Mouse (Mus musculus): ENCODE data around the gene Pls1. TPM values are rescaled to one million over a fixed set of nuclear protein-coding genes. Genes with fewer than 3 reads are reported as not detected.

Pls1 gene
- polyA plus RNA-seq, 2 experiments from 2014 or later: 0.42 to 2.1 TPM

- no peak for ATAC-seq
Observed at GRCm38 (mm10) chr9:95801610-95802451, 43.3 kb downstream of the Pls1 start.

DNA sequence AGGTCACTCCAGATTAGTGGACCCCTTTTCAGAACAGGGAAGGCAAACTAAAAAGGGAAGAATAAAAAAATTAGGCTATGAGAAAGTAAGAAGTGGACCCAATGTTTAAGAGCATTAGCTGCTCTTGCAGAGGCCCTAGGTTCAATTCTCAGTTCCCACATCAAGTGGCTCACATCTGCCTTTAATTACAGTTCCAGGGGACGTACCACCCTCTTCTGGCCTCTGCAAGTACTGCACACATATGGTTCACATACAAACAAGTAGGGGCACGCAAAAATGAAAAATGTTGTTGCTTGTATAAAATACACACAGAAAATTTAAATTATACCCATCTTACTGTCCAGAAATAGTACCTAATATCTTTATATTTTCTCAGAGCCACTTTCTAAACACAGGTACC lies 48.8 kb downstream of the Pls1 start:
- no peak for ATAC-seq

DNA sequence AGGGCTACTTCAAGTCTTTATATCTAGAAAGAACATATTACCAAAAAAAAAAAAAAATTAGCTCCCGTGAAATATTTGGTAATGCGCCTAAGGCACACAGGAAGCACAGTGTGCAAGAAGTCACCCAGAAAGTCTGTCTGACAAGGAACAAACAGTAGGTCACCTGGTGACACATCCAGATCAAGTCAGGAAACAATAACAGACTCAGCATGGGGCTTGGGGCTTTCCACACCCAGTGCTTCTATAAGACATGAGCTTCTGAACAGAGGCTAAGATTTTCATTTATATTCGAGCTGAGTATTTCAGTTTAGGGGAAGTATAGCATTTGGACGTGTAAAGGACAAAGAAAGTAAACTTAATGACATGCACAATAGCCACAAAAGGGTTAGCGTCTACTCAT lies 49.3 kb downstream of the Pls1 start:
- no peak for ATAC-seq

DNA sequence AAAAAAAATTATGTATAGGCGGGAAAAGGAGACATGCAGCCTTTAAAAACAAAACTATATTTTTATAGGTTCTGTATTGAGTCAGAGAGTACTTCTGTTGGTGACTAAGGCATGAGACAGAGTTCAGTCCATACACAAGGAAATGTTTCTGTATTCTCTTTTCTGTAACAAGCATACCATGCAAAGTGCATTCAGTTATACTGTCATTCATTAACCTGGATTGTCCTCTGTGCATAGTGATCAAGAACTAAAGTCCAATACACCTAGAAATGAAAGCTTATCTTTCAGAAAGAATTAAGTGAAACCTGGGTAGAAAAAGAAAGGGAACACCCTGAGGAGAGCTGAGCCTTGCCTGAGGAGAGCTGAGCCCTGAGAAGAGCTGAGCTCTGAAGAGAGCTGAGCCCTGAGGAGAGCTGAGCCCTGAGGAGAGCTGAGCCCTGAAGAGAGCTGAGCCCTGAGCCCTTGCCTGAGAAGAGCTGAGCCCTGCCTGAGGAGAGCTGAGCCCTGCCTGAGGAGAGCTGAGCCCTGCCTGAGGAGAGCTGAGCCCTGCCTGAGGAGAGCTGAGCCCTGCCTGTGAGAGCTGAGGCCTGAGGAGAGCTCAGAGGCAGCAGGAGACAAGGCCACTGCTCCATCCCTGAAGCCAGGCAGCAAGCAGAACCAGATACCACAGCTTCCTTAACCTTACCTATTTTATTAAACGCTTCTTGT lies 49.9 kb downstream of the Pls1 start:
- no peak for ATAC-seq

DNA sequence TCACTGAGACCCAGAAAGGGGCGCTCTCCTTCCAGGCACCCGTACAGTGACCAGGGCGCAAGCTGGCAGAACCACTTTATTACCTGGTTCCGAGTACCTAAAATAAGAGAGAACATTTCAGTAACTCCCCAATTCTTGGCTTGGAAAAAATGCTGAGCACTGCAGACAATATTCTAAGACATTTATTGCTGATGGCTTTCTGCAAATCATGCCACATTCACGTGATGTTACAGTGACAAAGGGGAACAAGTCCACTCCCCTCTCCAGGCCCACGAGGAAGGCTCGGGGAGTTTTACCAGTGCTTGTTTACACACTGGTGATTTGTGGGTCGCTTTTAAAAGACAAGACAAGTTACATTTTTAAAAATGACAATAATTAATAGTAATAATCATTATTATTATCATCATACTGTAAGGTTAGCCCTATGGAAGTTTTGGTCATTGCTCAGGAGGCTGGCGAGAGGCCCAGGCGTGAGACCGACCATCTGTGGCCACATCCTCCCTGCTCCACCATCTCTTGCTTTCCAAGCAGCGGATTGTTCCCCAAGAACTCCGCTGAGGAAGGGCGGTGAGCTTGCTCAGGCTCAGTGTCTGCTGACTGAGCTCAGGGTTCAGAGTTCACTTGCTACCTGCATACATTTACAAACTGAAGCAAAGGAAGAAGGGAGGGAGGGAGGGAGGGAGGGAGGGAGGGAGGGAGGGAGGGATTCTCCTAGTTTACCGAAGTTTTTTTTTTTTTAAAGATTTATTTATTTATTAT lies 50.9 kb downstream of the Pls1 start:
- no peak for ATAC-seq

- no peak for ATAC-seq
Observed at GRCm38 (mm10) chr9:95784888-95785511, 60.1 kb downstream of the Pls1 start.

GRCm38 (mm10) chr9:95783646-95784293 lies 61.3 kb downstream of the Pls1 start:
- no peak for ATAC-seq

DNA sequence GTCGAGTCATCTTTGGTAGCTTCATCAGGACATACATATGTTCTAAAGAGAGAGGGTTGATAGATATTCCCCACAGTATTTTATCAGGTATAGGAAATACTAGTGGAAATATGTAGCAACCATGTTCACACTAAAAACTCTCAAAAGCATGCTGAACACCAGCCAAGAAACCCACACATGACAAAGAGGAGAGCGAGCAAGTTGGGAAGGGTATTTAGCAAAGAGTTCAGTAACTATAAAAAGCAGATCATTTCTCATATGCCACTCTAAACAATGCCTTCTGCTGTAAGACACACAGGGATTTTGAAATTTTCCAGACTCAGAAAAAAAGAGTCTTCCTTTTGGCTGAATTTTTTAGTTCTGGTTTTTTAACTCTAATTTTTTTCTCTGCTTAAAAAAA lies 73.4 kb downstream of the Pls1 start:
- no peak for ATAC-seq

- no peak for ATAC-seq
Observed at GRCm38 (mm10) chr9:95763218-95763617, 81.9 kb downstream of the Pls1 start.

- ATAC-seq: no peak
Observed at GRCm38 (mm10) chr9:95762228-95762627, 82.9 kb downstream of the Pls1 start.

GRCm38 (mm10) chr9:95761381-95761780 lies 83.7 kb downstream of the Pls1 start:
- ATAC-seq: no peak

GRCm38 (mm10) chr9:95750746-95751145 lies 94.4 kb downstream of the Pls1 start:
- no peak for ATAC-seq

- peak; percentile 93 for ATAC-seq
Observed at GRCm38 (mm10) chr9:95750037-95750511, 95.0 kb downstream of the Pls1 start, which contains the start of gene Trpc1. Gene Trpc1 (minus strand): TSS chr9:95750375.

DNA sequence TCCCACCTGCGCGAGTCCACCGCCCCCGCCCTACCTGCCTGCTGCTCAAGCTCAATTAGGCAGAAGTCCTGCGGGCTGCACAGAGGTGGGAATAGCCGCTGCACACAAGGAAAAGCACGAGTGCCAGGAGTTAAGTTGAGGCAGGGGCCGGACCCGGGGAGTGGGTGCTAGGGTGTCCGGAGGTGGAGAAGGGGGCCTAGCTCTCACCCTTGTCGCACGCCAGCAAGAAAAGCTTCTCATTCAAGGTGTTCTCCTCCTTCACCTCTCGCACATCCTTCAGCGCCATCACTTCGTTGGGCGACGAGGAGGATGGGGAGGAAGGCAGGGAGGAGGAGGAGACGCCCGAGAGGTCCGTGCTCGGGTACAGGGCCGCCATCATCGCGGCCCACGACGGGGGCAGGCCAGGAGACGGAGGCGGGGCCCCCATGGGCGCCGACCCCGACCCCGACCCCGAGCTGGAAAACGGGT lies 95.6 kb downstream of the Pls1 start:
- ATAC-seq: peak; percentile 22

DNA sequence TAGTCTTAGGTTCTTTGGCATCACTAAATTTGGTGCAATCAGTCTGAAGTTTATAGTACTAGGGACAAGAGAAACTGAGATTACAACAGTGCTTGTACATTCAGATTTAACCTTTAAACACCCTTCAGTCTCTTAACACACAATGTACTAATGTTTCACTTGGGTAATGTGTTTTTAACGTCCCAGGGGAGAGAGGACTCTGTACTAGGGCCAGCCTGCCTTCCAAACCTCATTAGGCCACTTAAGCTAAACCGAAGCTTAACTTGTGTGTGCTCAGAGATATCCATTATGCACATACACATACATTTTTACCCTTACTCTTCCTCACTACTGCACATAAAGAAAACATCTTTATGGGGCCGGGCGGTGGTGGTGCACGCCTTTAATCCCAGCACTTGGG lies 97.8 kb downstream of the Pls1 start:
- ATAC-seq: no peak

DNA sequence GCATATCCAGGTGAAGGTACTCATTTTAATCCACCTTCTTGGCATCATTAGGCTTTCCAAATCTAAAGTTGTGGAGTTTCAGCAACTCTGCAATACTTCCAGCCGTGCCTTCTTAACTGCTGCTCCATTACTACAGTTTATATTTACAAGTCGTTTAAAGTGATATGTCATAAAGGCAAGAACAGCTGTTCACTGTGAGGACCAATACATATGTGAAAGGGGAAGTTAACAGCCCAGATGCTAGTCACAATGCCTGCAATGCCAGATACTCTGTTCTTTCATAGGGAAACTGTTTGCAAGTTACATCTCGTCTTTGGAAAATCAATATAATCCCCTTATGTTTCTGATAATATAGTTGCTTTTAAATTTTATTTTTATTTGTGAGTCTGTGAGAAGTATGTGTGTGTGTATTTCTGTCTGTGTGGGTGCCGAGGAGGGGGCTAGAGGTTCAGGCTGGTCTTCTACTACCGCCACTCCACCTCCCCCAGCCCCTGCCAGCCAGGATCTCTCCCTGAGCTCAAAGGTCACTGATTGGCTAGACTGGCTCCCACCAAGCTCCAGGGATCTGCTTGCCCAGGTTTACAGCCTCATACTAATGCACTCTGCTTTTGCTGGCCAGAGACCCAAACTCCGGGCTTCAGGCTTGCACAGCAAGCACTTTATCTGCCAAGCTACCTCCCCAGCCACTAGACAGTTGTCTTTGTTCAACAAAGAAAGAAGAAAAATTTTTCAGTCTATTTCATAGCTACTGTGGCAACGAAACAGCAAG lies 100.1 kb downstream of the Pls1 start:
- no peak for ATAC-seq

DNA sequence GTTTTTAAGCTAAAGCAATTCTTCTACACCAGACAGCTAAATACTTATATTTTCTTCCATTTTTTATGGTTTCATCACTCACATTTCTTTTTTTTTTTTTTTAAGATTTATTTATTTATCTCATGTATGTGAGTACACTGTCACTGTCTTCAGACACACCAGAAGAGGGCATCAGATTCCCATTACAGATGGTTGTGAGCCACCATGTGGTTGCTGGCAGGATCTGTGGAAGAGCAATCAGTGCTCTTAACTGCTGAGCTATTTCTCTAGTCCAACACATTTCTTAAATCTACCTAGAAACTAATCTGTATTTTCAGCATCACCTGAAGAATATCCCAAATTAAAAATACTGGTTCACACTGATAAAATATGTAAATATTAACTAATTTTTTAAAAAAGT lies 108.9 kb downstream of the Pls1 start:
- ATAC-seq: no peak

DNA sequence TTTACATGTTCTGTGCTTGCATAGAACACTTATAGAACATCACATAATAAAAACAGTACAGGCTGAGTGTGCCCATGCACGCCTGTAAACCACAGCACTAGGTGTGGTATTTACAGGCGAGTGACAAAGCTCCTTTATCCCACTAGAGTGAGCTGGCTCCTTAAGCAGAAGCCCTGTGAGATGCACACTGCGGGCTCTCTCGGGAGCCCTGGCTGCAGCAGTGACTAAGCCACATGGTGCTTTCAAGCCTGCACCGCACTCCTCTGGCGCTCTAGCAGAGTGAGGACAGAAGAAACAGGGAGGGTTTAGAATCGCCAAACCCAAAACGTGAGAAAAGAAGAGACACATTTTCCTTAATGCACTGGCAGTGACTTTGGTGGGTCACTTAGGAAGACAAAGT lies 132.5 kb downstream of the Pls1 start:
- no peak for ATAC-seq

DNA sequence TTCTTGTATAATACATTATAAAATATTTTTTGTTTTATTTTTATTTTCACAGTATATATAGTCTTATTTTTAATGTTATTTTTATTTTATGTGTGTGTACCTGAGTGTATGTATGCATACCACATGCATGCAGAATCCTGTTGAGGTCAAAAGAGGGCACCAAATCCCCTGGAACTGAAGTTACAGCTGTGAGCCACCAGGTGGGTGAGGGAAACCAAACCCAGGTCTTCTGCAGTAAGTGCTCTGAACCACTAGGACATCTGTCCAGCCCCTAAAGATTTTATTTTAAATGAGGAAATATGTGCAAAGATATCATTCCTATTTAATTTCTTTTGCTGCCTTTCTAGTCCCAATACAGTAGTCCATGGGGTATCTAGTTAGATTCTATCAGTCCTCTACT lies 136.2 kb downstream of the Pls1 start:
- ATAC-seq: no peak

DNA sequence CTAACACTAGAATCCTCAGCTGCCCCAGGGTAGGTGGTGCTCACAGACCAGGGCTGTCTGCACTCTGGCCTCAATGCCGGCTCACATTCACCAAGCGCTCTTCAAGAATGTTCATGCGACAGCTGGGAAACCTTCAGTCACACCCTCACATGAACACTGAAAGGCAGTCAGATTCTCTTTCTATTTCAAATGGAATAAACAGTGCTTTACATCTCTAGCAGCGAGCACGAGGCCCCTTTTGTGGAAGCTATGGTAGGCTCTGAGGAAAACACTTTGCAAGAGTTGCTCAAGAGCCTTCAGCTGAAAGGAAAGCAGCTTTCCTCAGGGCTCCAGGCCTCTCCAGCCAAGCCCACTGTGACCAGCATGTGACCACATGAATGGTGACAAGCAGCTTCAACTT lies 139.7 kb downstream of the Pls1 start:
- no peak for ATAC-seq

GRCm38 (mm10) chr9:95704078-95704477 lies 141.0 kb downstream of the Pls1 start:
- ATAC-seq: no peak
